Mouse (Mus musculus) ovary, postnatal 10 days (tissue): ENCODE results near the gene Senp3.
A peak's percentile ranks its signal among the peaks of the same experiment; 100 is the strongest.
"Not testable (repeated sequence)": the region's sequence is repeated elsewhere in the genome, so short reads cannot be mapped to it uniquely, and the experiment has no call there.

ENCODE experiments used
- DNase-seq: peaks from one replicate; pipeline ENCODE4 v3.0.0; 2022; ENCODE audit warnings: low spot score

Gene Senp3

GRCm38 (mm10) chr11:69704613-69705010 lies 22.7 kb upstream of the Senp3 start:
- DNase-seq, result no peak

- no peak for DNase-seq
Observed at GRCm38 (mm10) chr11:69703814-69704612, 22.1 kb upstream of the Senp3 start.

GRCm38 (mm10) chr11:69703381-69703780 lies 21.5 kb upstream of the Senp3 start:
- DNase-seq, result not testable (repeated sequence)

- not testable (repeated sequence) for DNase-seq
Observed at GRCm38 (mm10) chr11:69702886-69703285, 21.0 kb upstream of the Senp3 start.

- DNase-seq, result no peak
Observed at GRCm38 (mm10) chr11:69699595-69699994, 17.7 kb upstream of the Senp3 start.

GRCm38 (mm10) chr11:69698574-69698973 lies 16.7 kb upstream of the Senp3 start:
- no peak for DNase-seq

GRCm38 (mm10) chr11:69697396-69697795 lies 15.5 kb upstream of the Senp3 start:
- DNase-seq, result no peak

GRCm38 (mm10) chr11:69695361-69696181 lies 13.7 kb upstream of the Senp3 start, which contains the start of the genes Tnfsf12 and Tnfsfm13:
TSS of gene Tnfsf12 (minus strand) at chr11:69695849.
TSS of gene Tnfsfm13 (minus strand) at chr11:69696098.
- peak; percentile 65 for DNase-seq

- no peak for DNase-seq
Observed at GRCm38 (mm10) chr11:69695046-69695360, 13.1 kb upstream of the Senp3 start.

- DNase-seq, result no peak
Observed at GRCm38 (mm10) chr11:69693421-69693965, 11.6 kb upstream of the Senp3 start.

- DNase-seq, result no peak
Observed at GRCm38 (mm10) chr11:69692863-69693262, 11.0 kb upstream of the Senp3 start.

GRCm38 (mm10) chr11:69692196-69692811 lies 10.4 kb upstream of the Senp3 start:
- DNase-seq, result no peak

GRCm38 (mm10) chr11:69689891-69690290 lies 8.0 kb upstream of the Senp3 start:
- DNase-seq, result no peak

- no peak for DNase-seq
Observed at GRCm38 (mm10) chr11:69687061-69687460, 5.2 kb upstream of the Senp3 start.

GRCm38 (mm10) chr11:69686377-69686776 lies 4.5 kb upstream of the Senp3 start:
- no peak for DNase-seq

GRCm38 (mm10) chr11:69685526-69686148 lies 3.8 kb upstream of the Senp3 start, which contains the start of gene Tnfsf13:
TSS of gene Tnfsf13 (minus strand) at chr11:69685784.
- DNase-seq, result no peak

- DNase-seq, result no peak
Observed at GRCm38 (mm10) chr11:69684936-69685335, 3.1 kb upstream of the Senp3 start.

- no peak for DNase-seq
Observed at GRCm38 (mm10) chr11:69684128-69684745, 2.4 kb upstream of the Senp3 start.

- DNase-seq, result no peak
Observed at GRCm38 (mm10) chr11:69683576-69683975, 1.7 kb upstream of the Senp3 start.

GRCm38 (mm10) chr11:69682840-69683533 lies 1.1 kb upstream of the Senp3 start:
- DNase-seq, result peak; percentile 93
